Mouse (Mus musculus) right cerebral cortex, adult 2 months (tissue): ENCODE measurements at regions not wholly inside any gene's neighbourhood (a gene's known extent, or its start where the extent isn't known, plus 50 kb on each side); places are given as distances from the start of the nearest gene placed in this dataset.

Experiments
- DNase-seq, 2 experiments: peaks; one replicate each; pipeline ENCODE4 v3.0.0; 2021 to 2022; ENCODE audit warnings: low spot score in 2 of 2

- no peak for DNase-seq
These were observed 714.3 kb upstream of the Arpp21 start for GRCm38 (mm10) chr9:112950056-112950455.

- no peak for DNase-seq
These were observed 703.0 kb upstream of the Arpp21 start for GRCm38 (mm10) chr9:112938781-112939180.

DNA sequence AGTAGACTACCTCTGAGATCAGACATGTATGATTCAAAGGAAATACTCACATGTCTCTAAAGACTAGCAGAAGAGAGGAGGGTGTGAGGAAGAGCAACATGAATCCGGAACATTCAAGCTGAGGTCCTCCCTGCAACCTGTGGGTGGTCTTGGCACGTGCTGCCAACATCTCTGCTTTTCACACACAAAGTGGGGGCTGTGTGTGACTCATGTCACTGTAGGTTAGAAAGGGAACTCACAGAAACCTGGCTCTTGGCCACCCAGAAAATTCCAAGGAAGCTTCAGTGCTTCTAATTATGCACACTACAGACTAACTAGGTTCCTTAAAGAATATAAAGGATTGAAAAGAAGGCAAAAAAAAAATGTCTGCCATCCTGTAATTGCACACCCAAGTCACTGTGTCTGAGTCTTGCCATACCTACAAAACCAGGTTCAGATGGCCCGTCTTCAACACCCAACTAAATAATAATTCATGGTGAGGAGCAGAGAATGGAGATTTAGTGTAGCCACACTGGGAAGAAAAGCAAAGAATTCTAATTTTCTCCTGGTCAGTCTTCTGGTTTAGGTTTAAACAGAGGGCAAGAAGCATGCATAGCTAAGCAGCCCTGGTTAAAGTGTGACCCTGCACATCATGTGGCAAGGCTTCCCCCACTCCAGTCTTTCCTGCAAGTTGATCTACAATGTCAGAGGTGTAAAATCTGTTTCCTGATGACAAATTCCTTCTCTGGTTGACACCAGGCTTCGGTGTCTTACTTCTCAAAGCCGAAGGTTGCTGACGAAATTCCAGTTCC, 673.8 kb upstream of the Arpp21 start:
- peak; percentile 62 to 64 for DNase-seq

- peak; percentile 31 to 38 for DNase-seq
These were observed 670.2 kb upstream of the Arpp21 start for GRCm38 (mm10) chr9:112905955-112906354.

DNA sequence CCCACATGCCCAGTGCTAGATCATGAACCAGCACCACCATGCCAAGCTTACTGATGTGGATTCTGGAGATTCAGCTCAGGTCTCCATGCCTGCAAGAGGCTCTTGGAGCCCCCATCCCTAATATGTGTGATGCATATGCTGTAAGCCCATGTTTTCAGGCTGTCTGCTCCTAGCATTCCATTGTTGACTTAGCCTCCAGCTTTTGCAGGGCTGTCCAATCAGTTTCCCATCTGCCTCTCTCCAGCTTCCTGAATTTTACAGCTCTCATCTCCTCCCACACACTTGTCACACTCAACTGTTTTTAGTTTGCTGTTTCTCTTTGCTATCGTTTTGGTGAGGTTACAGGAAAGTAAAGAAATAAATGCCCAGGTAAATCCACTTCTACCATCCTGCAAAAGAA, 629.2 kb upstream of the Arpp21 start:
- peak; percentile 46 to 55 for DNase-seq

DNA sequence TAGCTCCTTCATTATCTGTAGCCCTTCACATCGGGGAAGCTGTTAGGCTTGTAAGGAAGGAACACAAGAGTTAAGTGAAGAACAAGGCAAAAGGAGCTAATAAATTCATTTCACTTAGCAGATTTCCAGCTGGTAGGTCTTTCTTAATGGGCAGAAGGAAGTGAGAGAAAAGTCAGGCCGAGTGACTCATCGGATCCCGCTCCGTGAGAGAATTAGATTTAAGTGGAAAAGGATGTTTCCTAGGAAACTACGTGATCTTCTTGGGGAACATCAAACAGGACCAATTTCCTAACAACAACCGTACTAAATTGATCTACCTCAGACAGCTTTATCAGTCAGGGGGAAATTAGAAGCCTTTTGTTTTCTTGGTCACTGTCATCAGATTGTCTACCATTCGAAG, 625.4 kb upstream of the Arpp21 start:
- peak; percentile 29 to 42 for DNase-seq

GRCm38 (mm10) chr9:112860307-112860893, 624.7 kb upstream of the Arpp21 start:
- peak in 1 of 2 experiments; percentile 28 for DNase-seq

GRCm38 (mm10) chr9:112841473-112841872, 605.7 kb upstream of the Arpp21 start:
- DNase-seq = no peak

GRCm38 (mm10) chr9:112839071-112839793, 603.5 kb upstream of the Arpp21 start:
- DNase-seq = peak in 1 of 2 experiments; percentile 14

GRCm38 (mm10) chr9:112837563-112837962, 601.8 kb upstream of the Arpp21 start:
- no peak for DNase-seq

- no peak for DNase-seq
These were observed 598.9 kb upstream of the Arpp21 start for GRCm38 (mm10) chr9:112834441-112835245.

DNA sequence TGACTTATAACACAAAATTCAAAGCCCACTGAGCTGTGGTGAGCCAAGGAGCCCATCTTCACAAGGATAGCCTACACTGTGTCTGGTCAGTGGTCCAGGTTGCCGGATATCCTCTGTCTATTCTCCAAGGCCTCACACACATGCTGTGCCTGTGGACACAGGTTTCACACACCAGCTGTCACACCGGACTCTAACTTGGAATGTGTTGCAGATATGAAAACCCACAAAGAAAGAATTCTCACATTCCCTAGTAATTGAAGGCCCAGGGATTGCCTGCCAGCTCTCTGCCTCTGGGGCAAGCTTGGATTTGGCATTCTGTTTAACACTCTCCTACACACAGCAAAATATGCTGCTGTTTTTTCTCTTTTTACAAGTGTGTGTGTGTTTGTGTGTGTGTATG, 595.4 kb upstream of the Arpp21 start:
- DNase-seq = peak; percentile 45 to 60

GRCm38 (mm10) chr9:112828602-112829001, 592.9 kb upstream of the Arpp21 start:
- peak in 1 of 2 experiments; percentile 53 for DNase-seq

- DNase-seq = no peak
These were observed 590.9 kb upstream of the Arpp21 start for GRCm38 (mm10) chr9:112826592-112826991.

DNA sequence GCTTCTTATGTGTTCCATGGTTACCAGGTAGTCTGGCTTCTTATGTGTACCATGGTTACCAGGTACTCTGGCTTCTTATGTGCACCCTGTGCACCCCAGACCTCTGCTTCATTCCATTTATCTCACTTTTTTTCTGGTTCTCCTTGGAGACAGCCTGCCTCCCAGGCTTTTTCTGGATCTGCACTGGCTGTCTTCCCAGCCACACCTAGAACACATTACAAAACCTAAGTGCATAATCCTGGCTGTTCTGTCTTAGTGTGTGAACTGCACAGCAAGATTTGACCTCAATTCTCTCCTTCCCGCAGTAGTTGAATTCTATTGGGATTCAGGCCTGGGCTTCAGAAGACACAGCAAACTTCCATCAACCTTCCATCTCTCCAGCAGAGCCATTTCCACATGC, 586.2 kb upstream of the Arpp21 start:
- no peak for DNase-seq

DNA sequence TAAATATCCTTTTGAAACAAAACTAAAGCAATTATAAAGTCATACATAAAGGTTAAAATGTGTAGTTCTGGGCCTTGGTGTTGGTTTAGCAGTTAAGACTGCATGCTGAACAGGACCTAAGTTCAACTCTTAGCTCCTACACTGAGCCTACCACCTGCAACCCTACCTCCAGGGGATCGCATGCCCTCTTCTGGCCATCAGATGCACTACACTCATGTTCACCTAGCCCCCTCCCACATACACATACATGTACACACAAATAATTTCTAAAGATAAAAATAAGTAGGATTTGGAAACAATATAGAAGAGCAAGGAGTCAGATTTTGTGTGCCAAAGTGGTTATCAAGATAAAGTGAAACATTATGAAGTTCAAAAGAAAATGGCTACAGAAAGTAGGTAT, 576.2 kb upstream of the Arpp21 start:
- no peak for DNase-seq

GRCm38 (mm10) chr9:112799583-112800220, 564.0 kb upstream of the Arpp21 start:
- DNase-seq = no peak

- no peak for DNase-seq
These were observed 557.8 kb upstream of the Arpp21 start for GRCm38 (mm10) chr9:112793537-112793936.

GRCm38 (mm10) chr9:112771981-112772380, 536.2 kb upstream of the Arpp21 start:
- DNase-seq = no peak

- DNase-seq = peak in 1 of 2 experiments; percentile 37
These were observed 508.9 kb upstream of the Arpp21 start for GRCm38 (mm10) chr9:112744616-112745015.

GRCm38 (mm10) chr9:112743871-112744590, 508.3 kb upstream of the Arpp21 start:
- no peak for DNase-seq
